Comparison of ENCODE assay signal across 27 mouse cellular contexts in genomic region chr13:43586966-43587365, GRCm38 (mm10). TPM values are rescaled to one million over a fixed set of nuclear protein-coding genes. Genes with fewer than 3 reads are reported as not detected.
"Had no signal": no experiment of that assay in that cellular context is flagged by ENCODE, and none has a peak within 500 bp of the region (broad histone marks: within the 10 kb centered on the region; RNA-seq: fewer than 3 reads in every experiment).

No protein-coding gene starts in this region.

- H3K27me3 ChIP-seq: hindbrain, embryonic 13.5 days; hindbrain, embryonic 15.5 days; limb, embryonic 13.5 days; limb, embryonic 15.5 days had no signal

- H3K4me3 ChIP-seq: heart, embryonic 13.5 days; heart, embryonic 15.5 days; hindbrain, embryonic 13.5 days; hindbrain, embryonic 15.5 days; kidney, embryonic 15.5 days; limb, embryonic 13.5 days; limb, embryonic 15.5 days; liver, embryonic 12.5 days had no signal

- DNase-seq: gastrocnemius, postnatal 14 days; gastrocnemius, postnatal 36 days; heart, adult 18-20 months; kidney, adult 11 months; kidney, adult 2 months; kidney, adult 9 months; kidney, postnatal 14 days; kidney, postnatal 36 days; layer of hippocampus, adult 9-11 months; layer of hippocampus, postnatal 36 days; left cerebral cortex, postnatal 4 days had no signal

- H3K4me2 ChIP-seq: heart, embryonic 11.5 days; heart, embryonic 13.5 days; heart, embryonic 15.5 days; hindbrain, embryonic 13.5 days; hindbrain, embryonic 15.5 days; kidney, embryonic 15.5 days; limb, embryonic 15.5 days; liver, embryonic 12.5 days had no signal

- H3K36me3 ChIP-seq: heart, embryonic 13.5 days; heart, embryonic 15.5 days; hindbrain, embryonic 13.5 days; hindbrain, embryonic 15.5 days; kidney, embryonic 15.5 days; limb, embryonic 13.5 days; limb, embryonic 15.5 days; liver, embryonic 12.5 days had no signal

- H3K9me3 ChIP-seq: heart, embryonic 13.5 days; heart, embryonic 15.5 days; hindbrain, embryonic 13.5 days; hindbrain, embryonic 15.5 days; kidney, embryonic 15.5 days; limb, embryonic 13.5 days; limb, embryonic 15.5 days; liver, embryonic 12.5 days had no signal

- H3K4me1 ChIP-seq: hindbrain, embryonic 15.5 days; liver, embryonic 12.5 days had no signal

- ATAC-seq: hindbrain, postnatal 0 days; intestine, embryonic 16.5 days; liver, embryonic 12.5 days had no signal

- H3K27ac ChIP-seq: heart, embryonic 13.5 days; heart, embryonic 15.5 days; hindbrain, embryonic 13.5 days; hindbrain, embryonic 15.5 days; hindbrain, postnatal 0 days; kidney, embryonic 15.5 days; kidney, postnatal 0 days; liver, embryonic 12.5 days; liver, embryonic 14.5 days had no signal

- H3K9ac ChIP-seq: heart, embryonic 13.5 days; heart, embryonic 15.5 days; hindbrain, embryonic 13.5 days; hindbrain, embryonic 15.5 days; kidney, embryonic 15.5 days; limb, embryonic 13.5 days; limb, embryonic 15.5 days; liver, embryonic 12.5 days; liver, embryonic 14.5 days had no signal

RNA-seq across cellular contexts. Expression of gene Rnf182, which starts 28.5 kb away (rescaled TPM):
- total RNA-seq: gastrocnemius, adult 18-20 months; heart, adult 18-20 months; liver, adult 2 months had no signal
- polyA plus RNA-seq: liver, adult 2 months; liver, embryonic 16.5 days had no signal
